Mouse (Mus musculus): ENCODE data around the gene Adam1b. TPM values are rescaled to one million over a fixed set of nuclear protein-coding genes. Genes with fewer than 3 reads are reported as not detected.

Adam1b gene
- total and polyA plus RNA-seq, 2 experiments from 2014 or later, result not detected

GRCm38 (mm10) chr5:121450476-121450875 is 52.8 kb downstream of the Adam1b start:
- H3K9ac ChIP-seq (replicated peaks; ENCODE audit: low read length, poor library complexity, severe bottlenecking), result no peak overlapping the region
- no peak for TF ChIP-seq CTCF (IDR thresholded peaks at IDR 0.05)
- 82% methylated on average over 9 of the region's 9 CpGs for WGBS

More at GRCm38 (mm10) chr5:121450476-121450875, 52.8 kb downstream of the Adam1b start:
- H3K27me3 ChIP-seq (ENCODE audit: insufficient read depth, low read length), result no peaks in the 10 kb centered on the region
- ATAC-seq (ENCODE audit: low FRiP score), result no peak
- DNase-seq (ENCODE audit: low spot score), result no peak
- H3K4me3 ChIP-seq (ENCODE audit: low read depth, low read length), result no peak overlapping the region
- H3K27ac ChIP-seq (ENCODE audit: low read depth, low read length), result no peak overlapping the region
- peak overlapping the region; percentile 75 for H3K4me2 ChIP-seq (ENCODE audit: low read depth, low read length, poor library complexity, severe bottlenecking)
- H3K4me1 ChIP-seq (ENCODE audit: insufficient read depth, low read length), result peaks cover 2% of the 10 kb centered on the region; the same call in 1 of the 2 replicates
- no peaks in the 10 kb centered on the region for H3K9me3 ChIP-seq (ENCODE audit: low read length)
- H3K36me3 ChIP-seq (ENCODE audit: insufficient read depth, low read length), result peaks cover 31% of the 10 kb centered on the region

Other genes starting within 250 kb of the Adam1b start
- 98.2 and 110 TPM in 2 replicates for gene Trafd1, start 117.8 kb downstream of the Adam1b start, total RNA-seq (2014; rRNA removed)
- gene Trafd1, start 117.8 kb downstream of the Adam1b start, polyA plus RNA-seq (2015; fragmentation: Nextera tagmentation; extraction: Ambion mirVana), result 119 and 124 TPM in 2 replicates
- gene Naa25, start 105.5 kb downstream of the Adam1b start, total RNA-seq (2014; rRNA removed), result 41.8 and 45.1 TPM in 2 replicates
- gene Naa25, start 105.5 kb downstream of the Adam1b start, polyA plus RNA-seq (2015; fragmentation: Nextera tagmentation; extraction: Ambion mirVana), result 37.8 and 42.1 TPM in 2 replicates
- gene Tmem116, start 51.5 kb downstream of the Adam1b start, total RNA-seq (2014; rRNA removed), result 0.66 and 4.6 TPM in 2 replicates
- 2.0 and 2.5 TPM in 2 replicates for gene Tmem116, start 51.5 kb downstream of the Adam1b start, polyA plus RNA-seq (2015; fragmentation: Nextera tagmentation; extraction: Ambion mirVana)
- gene Erp29, start 50.9 kb downstream of the Adam1b start, total RNA-seq (2014; rRNA removed), result 70.8 and 86.6 TPM in 2 replicates
- gene Erp29, start 50.9 kb downstream of the Adam1b start, polyA plus RNA-seq (2015; fragmentation: Nextera tagmentation; extraction: Ambion mirVana), result 187 and 202 TPM in 2 replicates
- 17.0 and 21.0 TPM in 2 replicates for gene Adam1a, start 42.0 kb upstream of the Adam1b start, total RNA-seq (2014; rRNA removed)
- gene Adam1a, start 42.0 kb upstream of the Adam1b start, polyA plus RNA-seq (2015; fragmentation: Nextera tagmentation; extraction: Ambion mirVana), result 1.8 and 2.4 TPM in 2 replicates
- 0.71 TPM in 1 of 2 replicates, not detected in the other for gene Gm42878, start 42.0 kb upstream of the Adam1b start, total RNA-seq (2014; rRNA removed)
- not detected in 2 replicates for gene Gm42878, start 42.0 kb upstream of the Adam1b start, polyA plus RNA-seq (2015; fragmentation: Nextera tagmentation; extraction: Ambion mirVana)
- 72.7 and 78.0 TPM in 2 replicates for gene Mapkapk5, start 42.5 kb upstream of the Adam1b start, total RNA-seq (2014; rRNA removed)
- gene Mapkapk5, start 42.5 kb upstream of the Adam1b start, polyA plus RNA-seq (2015; fragmentation: Nextera tagmentation; extraction: Ambion mirVana), result 45.3 and 45.8 TPM in 2 replicates
- gene Aldh2, start 90.4 kb upstream of the Adam1b start, total RNA-seq (2014; rRNA removed), result 104 TPM in 2 replicates
- 139 and 147 TPM in 2 replicates for gene Aldh2, start 90.4 kb upstream of the Adam1b start, polyA plus RNA-seq (2015; fragmentation: Nextera tagmentation; extraction: Ambion mirVana)
- 2.0 and 2.1 TPM in 2 replicates for gene Acad12, start 115.5 kb upstream of the Adam1b start, total RNA-seq (2014; rRNA removed)
- gene Acad12, start 115.5 kb upstream of the Adam1b start, polyA plus RNA-seq (2015; fragmentation: Nextera tagmentation; extraction: Ambion mirVana), result 1.8 and 2.1 TPM in 2 replicates
- gene Acad10, start 157.1 kb upstream of the Adam1b start, total RNA-seq (2014; rRNA removed), result 1.7 TPM in 2 replicates
- 1.3 and 1.4 TPM in 2 replicates for gene Acad10, start 157.1 kb upstream of the Adam1b start, polyA plus RNA-seq (2015; fragmentation: Nextera tagmentation; extraction: Ambion mirVana)
- 47.3 and 48.2 TPM in 2 replicates for gene Brap, start 157.1 kb upstream of the Adam1b start, total RNA-seq (2014; rRNA removed)
- gene Brap, start 157.1 kb upstream of the Adam1b start, polyA plus RNA-seq (2015; fragmentation: Nextera tagmentation; extraction: Ambion mirVana), result 43.5 and 43.6 TPM in 2 replicates
- 102 and 103 TPM in 2 replicates for gene Atxn2, start 207.9 kb upstream of the Adam1b start, total RNA-seq (2014; rRNA removed)
- gene Atxn2, start 207.9 kb upstream of the Adam1b start, polyA plus RNA-seq (2015; fragmentation: Nextera tagmentation; extraction: Ambion mirVana), result 82.9 and 103 TPM in 2 replicates